Mouse (Mus musculus) heart, embryonic 14.5 days (tissue): ENCODE data around the gene Car5a. TPM values are rescaled to one million over a fixed set of nuclear protein-coding genes. Genes with fewer than 3 reads are reported as not detected.

Experiments used
- ATAC-seq: fragments of 200-750 bp; cut with Nextera tagmentation; 2 replicates; pipeline ENCODE4 v1.8.0; 2017; ENCODE audit warnings: low read depth, moderate TSS enrichment; ENCODE audit not compliant: insufficient number of reproducible peaks, insufficient read depth, low FRiP score
- H3K27ac ChIP-seq, 2 experiments: fragments of 200-500 bp in 1 of 2; fragments of 300-500 bp in 1 of 2; sonication (generic) in 1 of 2; replicated peaks in 1 of 2; 2 replicates each; pipeline ENCODE4 v1.5.1; 2012 to 2014; ENCODE audit warnings: low read depth in 2 of 2, low read length in 2 of 2, control low read depth in 1 of 2, mild to moderate bottlenecking in 1 of 2, mixed read lengths in 1 of 2; ENCODE audit not compliant: control insufficient read depth in 1 of 2, insufficient read depth in 1 of 2
- H3K27me3 ChIP-seq: fragments of 300-500 bp; sonication (generic); 2 replicates; pipeline ENCODE4 v1.6.1; 2014; ENCODE audit warnings: mild to moderate bottlenecking, low read length, control low read depth; ENCODE audit not compliant: control insufficient read depth, insufficient read depth
- H3K36me3 ChIP-seq: fragments of 300-500 bp; sonication (generic); 2 replicates; pipeline ENCODE4 v1.6.1; 2014; ENCODE audit warnings: mild to moderate bottlenecking, control low read depth, low read length, mixed read lengths; ENCODE audit not compliant: control insufficient read depth, insufficient read depth
- H3K4me1 ChIP-seq, 2 experiments: fragments of 200-500 bp in 1 of 2; fragments of 300-500 bp in 1 of 2; sonication (generic) in 1 of 2; 2 replicates each; pipeline ENCODE4 v1.6.1; 2012 to 2014; ENCODE audit warnings: low read length in 2 of 2, control low read depth in 1 of 2, mixed read lengths in 1 of 2; ENCODE audit not compliant: control insufficient read depth in 2 of 2, insufficient read depth in 2 of 2
- H3K4me2 ChIP-seq: fragments of 300-500 bp; sonication (generic); 2 replicates; pipeline ENCODE4 v1.6.1; 2014; ENCODE audit warnings: mild to moderate bottlenecking, low read length
- H3K4me3 ChIP-seq, 2 experiments: fragments of 200-500 bp in 1 of 2; fragments of 300-500 bp in 1 of 2; sonication (generic) in 1 of 2; 2 replicates each; pipeline ENCODE4 v1.5.1; 2012 to 2014; ENCODE audit warnings: low read length in 2 of 2, mild to moderate bottlenecking in 2 of 2, control low read depth in 1 of 2, low read depth in 1 of 2, moderate library complexity in 1 of 2; ENCODE audit not compliant: control insufficient read depth in 1 of 2, insufficient read depth in 1 of 2
- H3K9ac ChIP-seq: fragments of 300-500 bp; sonication (generic); 2 replicates; pipeline ENCODE4 v1.6.1; 2014; ENCODE audit warnings: mild to moderate bottlenecking, low read length
- H3K9me3 ChIP-seq: fragments of 300-500 bp; sonication (generic); 2 replicates; pipeline ENCODE4 v1.6.1; 2016; ENCODE audit warnings: low read length, control low read depth; ENCODE audit not compliant: control insufficient read depth
- WGBS: fragments of 180-500 bp; shearing (Covaris S2); extraction: QIAGEN DNeasy Blood & Tissue Kit; methylation state at CpG from one replicate; pipeline ENCODE4 v1.1.7; 2014; 5-methylcytosine and 5-hydroxymethylcytosine counted together
- polyA plus RNA-seq: library from polyadenylated mRNA; unstranded; fragments of >200 nt; fragmentation: Nextera tagmentation; extraction: Ambion mirVana; gene quantifications from 2 replicates; pipeline ENCODE4 v1.2.1, GENCODE M21; 2014

Gene Car5a
- polyA plus RNA-seq, 1 experiment from 2014 or later: not detected

- Histone ChIP-seq H3K4me3 (no peak overlapping the region), H3K4me1 (peaks cover 28 to 31% of the 10 kb centered on the region in 2 experiments), H3K27me3 (no peaks in the 10 kb centered on the region), H3K9ac (peak overlapping the region; percentile 31; the same call in 1 of the 2 replicates), H3K36me3 (no peaks in the 10 kb centered on the region), H3K4me2 (0 out of 2 replicates have a peak overlapping the region, but pooled peaks have one; percentile 0), H3K27ac (peak overlapping the region; percentile 52 to 57), H3K9me3 (no peaks in the 10 kb centered on the region)
- ATAC-seq: 0 out of 2 replicates have a peak, but pooled peaks have one; percentile 41
- 41% methylated on average over 9 of the region's 9 CpGs for WGBS
Measured at GRCm38 (mm10) chr8:121875517-121875916, 69.2 kb downstream of the Car5a start.

- H3K4me2 ChIP-seq: 0 out of 2 replicates have a peak overlapping the region, but pooled peaks have one; percentile 0
- H3K27ac ChIP-seq: peak overlapping the region; percentile 52 to 57
- H3K27me3 ChIP-seq: no peaks in the 10 kb centered on the region
- peak overlapping the region; percentile 31; the same call in 1 of the 2 replicates for H3K9ac ChIP-seq
- no peak overlapping the region for H3K4me3 ChIP-seq
- H3K4me1 ChIP-seq: peaks cover 26 to 27% of the 10 kb centered on the region in 2 experiments
- WGBS: 34% methylated on average over 3 of the region's 3 CpGs
- H3K36me3 ChIP-seq: no peaks in the 10 kb centered on the region
- no peaks in the 10 kb centered on the region for H3K9me3 ChIP-seq
- ATAC-seq: no peak
Measured at GRCm38 (mm10) chr8:121875045-121875444, 69.7 kb downstream of the Car5a start.

GRCm38 (mm10) chr8:121874031-121874430, 70.7 kb downstream of the Car5a start:
- H3K4me3 ChIP-seq: no peak overlapping the region
- no peak overlapping the region; a peak in 1 of 4 replicates for H3K27ac ChIP-seq
- 39% methylated on average over 9 of the region's 9 CpGs for WGBS
- H3K9ac ChIP-seq: no peak overlapping the region
- H3K4me2 ChIP-seq: no peak overlapping the region
- no peaks in the 10 kb centered on the region for H3K27me3 ChIP-seq
- H3K9me3 ChIP-seq: no peaks in the 10 kb centered on the region
- no peaks in the 10 kb centered on the region for H3K36me3 ChIP-seq
- peaks cover 26 to 27% of the 10 kb centered on the region in 2 experiments for H3K4me1 ChIP-seq
- peak; percentile 32; the same call in 1 of the 2 replicates for ATAC-seq

GRCm38 (mm10) chr8:121871833-121872440, 72.8 kb downstream of the Car5a start:
- H3K4me3 ChIP-seq: no peak overlapping the region
- WGBS: 15% methylated on average over 10 of the region's 10 CpGs
- ATAC-seq: peak; percentile 8; the same call in 1 of the 2 replicates
- H3K9ac ChIP-seq: peak overlapping the region; percentile 25
- no peak overlapping the region for H3K27ac ChIP-seq
- no peaks in the 10 kb centered on the region for H3K36me3 ChIP-seq
- H3K27me3 ChIP-seq: no peaks in the 10 kb centered on the region
- no peaks in the 10 kb centered on the region for H3K9me3 ChIP-seq
- H3K4me1 ChIP-seq: peaks cover 26 to 27% of the 10 kb centered on the region in 2 experiments
- H3K4me2 ChIP-seq: peak overlapping the region; percentile 44

- peaks cover 15 to 19% of the 10 kb centered on the region in 2 experiments for H3K4me1 ChIP-seq
- no peaks in the 10 kb centered on the region for H3K9me3 ChIP-seq
- ATAC-seq: no peak
- H3K36me3 ChIP-seq: no peaks in the 10 kb centered on the region
- WGBS: 85% methylated on average over 2 of the region's 2 CpGs
- H3K4me2 ChIP-seq: no peak overlapping the region
- H3K27me3 ChIP-seq: no peaks in the 10 kb centered on the region
- no peak overlapping the region for H3K9ac ChIP-seq
- H3K27ac ChIP-seq: no peak overlapping the region
- no peak overlapping the region for H3K4me3 ChIP-seq
Measured at GRCm38 (mm10) chr8:121870190-121870589, 74.5 kb downstream of the Car5a start.

GRCm38 (mm10) chr8:121868896-121869295, 75.8 kb downstream of the Car5a start:
- Histone ChIP-seq H3K4me2 (no peak overlapping the region), H3K36me3 (no peaks in the 10 kb centered on the region), H3K9me3 (no peaks in the 10 kb centered on the region), H3K4me3 (no peak overlapping the region), H3K9ac (no peak overlapping the region), H3K4me1 (peaks cover 4 to 7% of the 10 kb centered on the region in 2 experiments; a peak in 3 of 4 replicates), H3K27ac (no peak overlapping the region), H3K27me3 (no peaks in the 10 kb centered on the region)
- 78% methylated on average over 7 of the region's 7 CpGs for WGBS
- ATAC-seq: no peak

- no peak for ATAC-seq
Measured at GRCm38 (mm10) chr8:121868196-121868595, 76.5 kb downstream of the Car5a start.

More at GRCm38 (mm10) chr8:121868196-121868595, 76.5 kb downstream of the Car5a start:
- Histone ChIP-seq H3K4me1 (peaks cover 4 to 7% of the 10 kb centered on the region in 2 experiments; a peak in 3 of 4 replicates), H3K4me3 (no peak overlapping the region), H3K27ac (no peak overlapping the region), H3K9ac (no peak overlapping the region), H3K36me3 (no peaks in the 10 kb centered on the region), H3K9me3 (no peaks in the 10 kb centered on the region), H3K4me2 (no peak overlapping the region), H3K27me3 (no peaks in the 10 kb centered on the region)
- WGBS: 83% methylated on average over 5 of the region's 5 CpGs
